17 mouse cellular contexts compared by ENCODE assay signal in genomic region chr17:67813666-67814065, GRCm38 (mm10).
"Had no signal": no experiment of that assay in that cellular context is flagged by ENCODE, and none has a peak within 500 bp of the region (broad histone marks: within the 10 kb centered on the region; RNA-seq: fewer than 3 reads in every experiment).

No protein-coding gene starts in this region.

- H3K9me3 ChIP-seq: neural tube, embryonic 12.5 days; neural tube, embryonic 13.5 days; neural tube, embryonic 15.5 days; stomach, embryonic 15.5 days had no signal

- H3K4me1 ChIP-seq: neural tube, embryonic 12.5 days; neural tube, embryonic 13.5 days; neural tube, embryonic 15.5 days; stomach, embryonic 15.5 days had no signal

- H3K27ac ChIP-seq: neural tube, embryonic 12.5 days; neural tube, embryonic 13.5 days; neural tube, embryonic 15.5 days; stomach, embryonic 15.5 days; stomach, postnatal 0 days had no signal

- H3K27me3 ChIP-seq: neural tube, embryonic 12.5 days; neural tube, embryonic 13.5 days; neural tube, embryonic 15.5 days; stomach, embryonic 15.5 days had no signal

- H3K36me3 ChIP-seq: stomach, embryonic 15.5 days had no signal

- DNase-seq: retina, postnatal 1 day; right cerebral cortex, adult 18-20 months; right cerebral cortex, postnatal 14 days; right cerebral cortex, postnatal 25 days; right cerebral cortex, postnatal 4 days; spleen, adult 18-20 months; thymus, adult 18-20 months; thymus, adult 2 months; thymus, postnatal 14 days; thymus, postnatal 25 days; thymus, postnatal 36 days; thymus, postnatal 4 days had no signal

- H3K4me3 ChIP-seq: neural tube, embryonic 12.5 days; neural tube, embryonic 13.5 days; neural tube, embryonic 15.5 days; stomach, embryonic 15.5 days had no signal

- H3K9ac ChIP-seq: neural tube, embryonic 12.5 days; neural tube, embryonic 13.5 days; neural tube, embryonic 15.5 days; stomach, embryonic 15.5 days had no signal
